Mouse (Mus musculus) erythroid progenitor cell, adult 5-6 weeks (primary cell): Measurements from ENCODE around the gene Kif1a. TPM values are rescaled to one million over a fixed set of nuclear protein-coding genes. Genes with fewer than 3 reads are reported as not detected.

ENCODE experiments used
- ATAC-seq: replicated peaks from 2 replicates; pipeline ENCODE4 v1.8.0; 2016; ENCODE audit warnings: moderate number of reproducible peaks, mild to moderate bottlenecking, moderate TSS enrichment, inconsistent platforms; ENCODE audit not compliant: poor library complexity, low FRiP score, severe bottlenecking
- total RNA-seq, 2 experiments: library from RNA; stranded (forward) in 1 of 2; stranded (reverse) in 1 of 2; fragments of 150-400 nt in 1 of 2; fragments of 186-747, 209-891 nt in 1 of 2; gene quantifications; 2 replicates each; pipeline versions ENCODE4 v1.2.3 to v1.2.4; 2015 to 2017; ENCODE audit warnings: low replicate concordance in 2 of 2

Kif1a gene
- total RNA-seq (2015; ENCODE audit: low replicate concordance) (0.36 TPM in 1 of 2 replicates, not detected in the other), total RNA-seq (2017; ENCODE audit: low replicate concordance) (not detected in 2 replicates)

DNA sequence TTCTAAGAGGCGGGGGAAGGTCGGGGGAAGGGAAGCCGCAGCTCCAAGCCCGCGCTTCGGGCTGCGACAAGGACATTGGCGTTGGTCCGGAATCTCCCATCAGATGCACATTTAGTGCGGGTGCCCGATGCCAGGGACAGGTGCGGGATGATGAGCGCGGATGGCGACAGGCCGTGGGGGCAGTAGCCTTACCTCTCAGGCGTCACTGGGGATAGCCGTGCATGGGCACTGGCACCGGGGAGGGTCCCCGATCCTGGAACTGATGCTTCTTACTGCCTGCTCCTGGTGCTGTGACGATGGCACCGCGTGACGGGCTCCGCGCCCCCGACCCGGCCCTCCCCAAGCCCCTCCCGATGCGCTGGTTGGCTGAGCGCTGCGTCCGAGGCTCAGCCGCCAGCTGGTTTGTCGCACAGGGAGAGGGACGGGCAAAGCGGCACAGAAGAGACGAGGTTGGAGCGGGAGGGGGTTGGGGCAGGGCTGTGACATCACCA lies at the start of gene Kif1a:
Gene Kif1a (minus strand): TSS at position 381 of the 491 bp plus-strand sequence.
- no peak for ATAC-seq

DNA sequence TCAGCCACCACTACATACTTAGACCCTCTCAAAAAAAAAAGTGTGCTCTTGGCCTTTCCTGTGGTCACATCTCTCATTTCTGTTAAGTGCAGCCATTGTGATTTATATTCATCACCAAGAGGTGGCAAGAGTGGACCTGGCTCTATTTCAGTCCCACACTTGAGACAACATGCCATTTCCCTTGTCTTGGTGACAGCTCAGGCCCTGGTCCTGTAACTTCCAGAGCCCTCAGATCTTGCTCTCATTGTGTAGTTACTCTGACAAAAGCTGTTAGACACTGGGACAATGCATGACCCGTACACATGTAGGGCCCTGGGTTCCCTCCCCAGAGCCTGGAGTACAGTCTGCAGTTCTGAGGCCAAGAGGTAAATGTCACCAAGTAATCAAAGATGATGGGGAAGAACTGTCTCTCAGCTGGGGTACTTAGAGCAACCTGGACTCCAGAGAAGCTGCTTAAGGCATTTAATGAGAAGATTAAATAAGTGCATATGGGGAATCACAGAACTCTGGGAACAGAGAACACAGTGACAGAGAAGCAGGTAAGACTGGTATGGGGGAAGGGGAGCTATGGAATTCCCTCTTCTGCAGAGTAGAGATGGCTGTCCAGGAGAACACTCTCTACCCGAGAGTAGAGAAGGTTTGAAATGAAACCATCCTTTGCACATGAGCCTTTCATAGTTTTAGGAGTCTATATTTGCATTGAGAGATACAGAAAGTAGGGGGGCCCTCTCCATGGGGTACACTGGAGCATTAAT lies 49.3 kb upstream of the Kif1a start:
- ATAC-seq = no peak

- ATAC-seq = no peak
Measured at GRCm38 (mm10) chr1:93144176-93144575, 42.4 kb upstream of the Kif1a start.

- no peak for ATAC-seq
Measured at GRCm38 (mm10) chr1:93142871-93143270, 41.1 kb upstream of the Kif1a start.

GRCm38 (mm10) chr1:93139713-93140112 lies 38.0 kb upstream of the Kif1a start:
- no peak for ATAC-seq

GRCm38 (mm10) chr1:93138534-93138933 lies 36.8 kb upstream of the Kif1a start:
- ATAC-seq = no peak

GRCm38 (mm10) chr1:93135036-93135526 lies 33.3 kb upstream of the Kif1a start, which contains the start of gene Agxt:
Gene Agxt (plus strand): TSS chr1:93135240.
- no peak for ATAC-seq

DNA sequence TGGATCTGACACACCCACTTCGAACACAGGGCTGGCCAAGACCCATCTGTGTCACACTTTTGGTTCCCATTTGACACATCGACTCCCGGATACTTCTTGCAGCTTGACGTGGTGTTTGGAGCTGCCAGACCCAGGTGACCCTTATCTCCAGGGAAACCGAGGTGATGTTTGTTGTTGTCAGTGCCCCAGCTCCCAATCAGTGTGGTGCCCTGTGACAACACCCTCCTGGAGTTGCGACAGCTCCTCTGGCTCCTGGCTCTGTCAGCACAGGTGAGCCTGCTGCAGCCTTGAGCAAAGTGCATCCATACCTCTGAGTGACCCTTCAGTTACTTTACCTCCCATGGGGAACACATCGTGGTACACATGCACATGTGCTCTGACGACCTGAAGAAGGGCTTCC lies 30.9 kb upstream of the Kif1a start:
- ATAC-seq = no peak

- no peak for ATAC-seq
Measured at GRCm38 (mm10) chr1:93130242-93130983, 28.7 kb upstream of the Kif1a start.

DNA sequence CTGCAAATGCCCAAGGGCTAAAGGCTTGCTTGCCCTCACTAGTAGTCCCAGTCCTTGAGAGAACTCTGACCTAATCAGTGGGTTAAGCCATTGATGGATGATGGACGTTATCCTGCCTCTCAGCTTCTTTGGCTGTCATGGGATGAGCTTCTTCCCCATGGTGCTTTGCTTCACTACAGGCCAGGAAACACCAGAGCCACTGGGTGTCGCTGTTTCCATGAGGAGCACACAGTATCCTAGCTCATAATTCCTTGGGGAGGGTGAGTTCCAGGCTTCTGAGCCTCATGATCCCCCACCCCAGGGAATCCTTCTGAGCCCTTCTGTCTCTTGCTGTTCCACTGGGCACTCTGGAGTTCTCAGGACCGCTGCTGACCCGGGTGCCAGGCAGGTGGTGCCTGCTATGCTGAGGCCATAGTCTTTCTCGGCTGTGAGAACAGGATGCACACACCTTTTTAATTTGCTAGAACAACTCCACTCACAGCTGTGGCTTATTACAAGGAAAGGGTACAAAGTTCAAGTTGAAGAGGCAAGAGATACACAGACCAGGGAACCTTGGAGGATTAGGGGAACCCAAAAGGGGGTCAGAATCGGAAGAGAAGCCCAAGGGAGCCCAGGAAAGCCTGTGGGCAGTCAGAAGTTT lies 27.1 kb upstream of the Kif1a start:
- no peak for ATAC-seq

GRCm38 (mm10) chr1:93128209-93128608 lies 26.5 kb upstream of the Kif1a start:
- ATAC-seq = no peak

GRCm38 (mm10) chr1:93125256-93125655 lies 23.5 kb upstream of the Kif1a start:
- no peak for ATAC-seq

- no peak for ATAC-seq
Measured at GRCm38 (mm10) chr1:93124066-93124465, 22.3 kb upstream of the Kif1a start.

DNA sequence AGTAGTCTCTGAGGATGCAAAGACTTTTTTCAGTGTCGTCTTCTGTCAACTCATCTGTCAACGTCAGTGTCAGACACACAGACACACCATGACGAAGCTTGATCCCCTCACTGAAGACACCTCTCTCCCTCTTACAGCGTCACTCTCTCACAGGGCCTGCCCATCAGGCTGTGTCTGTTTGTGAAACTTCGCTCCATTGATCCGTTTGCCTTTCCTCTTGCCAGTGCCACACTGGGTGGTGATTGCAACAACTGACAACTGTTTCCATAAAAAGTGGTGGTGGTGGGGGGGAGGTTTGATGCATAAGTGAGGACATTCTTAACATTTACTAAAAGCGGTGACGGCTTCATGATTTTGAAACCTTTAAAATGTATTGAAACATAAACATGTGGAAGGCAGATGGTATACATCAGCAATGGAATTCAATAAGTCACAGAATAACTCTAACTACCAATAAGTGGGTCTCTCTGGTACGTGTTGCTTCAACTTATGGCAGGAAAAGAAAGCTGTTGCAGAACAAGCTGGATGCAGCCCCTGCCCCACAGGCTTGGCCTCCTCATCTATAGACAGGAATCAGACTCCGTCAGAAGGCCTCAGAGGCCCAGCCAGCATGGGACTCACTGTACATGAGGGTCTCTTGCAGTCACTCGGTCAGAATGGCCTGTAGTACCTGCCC lies 21.6 kb upstream of the Kif1a start:
- no peak for ATAC-seq

DNA sequence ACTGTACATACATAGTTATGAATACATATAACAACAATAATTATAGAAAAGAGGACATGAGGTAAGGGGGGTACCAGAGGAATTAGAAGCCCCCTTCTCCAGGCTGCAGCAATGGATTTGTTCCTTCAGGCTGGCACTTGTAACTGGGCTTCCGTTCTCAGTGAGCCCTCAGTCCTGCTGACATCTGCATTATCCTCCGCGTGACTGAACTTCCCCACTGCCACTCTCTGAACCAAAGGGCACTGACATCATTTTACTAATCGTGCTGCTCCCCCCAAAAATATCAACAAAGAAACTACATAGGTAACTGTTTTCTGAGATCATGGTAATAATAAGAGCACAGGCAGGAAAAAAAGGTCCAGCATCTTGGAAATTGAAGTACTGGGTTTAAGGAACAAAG lies 17.1 kb upstream of the Kif1a start:
- ATAC-seq = no peak

GRCm38 (mm10) chr1:93115471-93115870 lies 13.7 kb upstream of the Kif1a start:
- no peak for ATAC-seq

DNA sequence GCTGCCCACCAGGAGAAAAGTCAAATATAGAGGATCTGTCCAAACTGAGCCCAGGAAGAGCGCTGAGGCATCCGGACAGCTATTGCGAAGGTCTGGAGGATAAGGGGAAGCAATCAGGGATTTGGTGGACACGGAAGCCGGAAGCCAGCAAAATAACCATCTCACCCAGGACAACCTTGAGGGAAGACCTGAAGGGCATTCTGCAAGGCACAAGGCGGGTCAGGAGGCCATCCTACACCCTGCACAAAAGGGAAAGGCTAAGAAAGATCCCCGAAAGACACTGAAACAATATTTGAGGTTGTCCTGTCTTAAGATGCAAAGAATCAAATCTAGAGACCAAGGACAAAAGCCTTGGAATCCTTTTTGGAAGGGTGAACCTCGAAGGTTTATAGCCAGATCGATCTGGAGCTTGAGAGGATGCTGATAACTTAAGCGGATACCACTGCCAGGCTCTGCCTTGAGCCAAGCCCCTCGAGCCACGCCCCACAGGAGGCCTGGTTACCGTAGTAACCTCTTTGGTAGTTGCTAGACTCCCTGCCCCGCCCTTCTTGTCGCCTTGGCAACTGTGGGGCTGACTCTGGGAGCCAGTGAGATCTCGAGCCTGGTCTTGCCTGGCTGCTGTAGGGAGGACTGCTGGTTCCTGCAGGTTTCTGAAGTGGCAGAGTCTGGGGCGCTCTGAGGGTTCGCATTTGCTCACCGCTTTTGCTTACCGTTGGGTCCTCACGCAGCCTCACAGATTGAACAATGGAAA lies 13.1 kb upstream of the Kif1a start:
- no peak for ATAC-seq

DNA sequence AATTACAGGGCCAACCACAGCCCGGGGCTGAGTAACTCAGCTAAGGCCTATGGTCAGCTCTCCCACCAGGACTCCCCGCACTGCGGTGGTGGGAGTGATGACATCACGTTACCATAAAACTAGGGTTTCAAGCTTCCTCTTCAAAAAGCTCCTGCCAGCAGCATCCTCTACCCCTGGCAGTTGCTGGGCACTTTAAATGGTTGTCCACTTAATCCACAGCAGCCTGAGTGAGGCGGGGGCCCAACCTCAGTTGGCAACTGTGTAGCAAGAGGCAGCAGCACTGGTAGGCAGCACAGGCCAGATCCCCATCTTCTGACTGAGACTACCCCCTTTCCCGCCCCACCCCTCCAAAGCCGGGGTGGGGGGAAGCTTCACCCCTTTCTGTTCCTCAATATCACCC lies 949 bp upstream of the Kif1a start:
- ATAC-seq = no peak
